Mouse (Mus musculus) embryonic facial prominence, embryonic 11.5 days (tissue): ENCODE data around the gene Ptcd1. TPM values are rescaled to one million over a fixed set of nuclear protein-coding genes. Genes with fewer than 3 reads are reported as not detected.

Experiments
- polyA plus RNA-seq: library from polyadenylated mRNA; unstranded; fragments of >200 nt; fragmentation: Nextera tagmentation; extraction: Ambion mirVana; gene quantifications from 2 replicates; pipeline ENCODE4 v1.2.1, GENCODE M21; 2014

The Ptcd1 gene
- polyA plus RNA-seq, 1 experiment from 2014 or later: 13.3 TPM

Other genes starting within 250 kb of the Ptcd1 start
- 12.1 and 16.7 TPM in 2 replicates for gene Smurf1, start 201.3 kb downstream of the Ptcd1 start, polyA plus RNA-seq
- not detected in 2 replicates for gene Gm4871, start 134.4 kb downstream of the Ptcd1 start, polyA plus RNA-seq
- not detected in 2 replicates for gene 1700018F24Rik, start 124.1 kb downstream of the Ptcd1 start, polyA plus RNA-seq
- gene Arpc1a, start 83.3 kb downstream of the Ptcd1 start, polyA plus RNA-seq: 157 and 161 TPM in 2 replicates
- gene Kpna7, start 83.1 kb downstream of the Ptcd1 start, polyA plus RNA-seq: not detected in 2 replicates
- gene Arpc1b, start 52.9 kb downstream of the Ptcd1 start, polyA plus RNA-seq: 55.5 and 65.0 TPM in 2 replicates
- 113 and 121 TPM in 2 replicates for gene Pdap1, start 26.9 kb downstream of the Ptcd1 start, polyA plus RNA-seq
- 281 and 299 TPM in 2 replicates for gene Bud31, start 26.7 kb downstream of the Ptcd1 start, polyA plus RNA-seq
- 31.8 and 32.1 TPM in 2 replicates for gene Cpsf4, start 105 bp upstream of the Ptcd1 start, polyA plus RNA-seq
- 493 and 500 TPM in 2 replicates for gene Atp5j2, start 25.0 kb upstream of the Ptcd1 start, polyA plus RNA-seq
- gene Zkscan14, start 34.8 kb upstream of the Ptcd1 start, polyA plus RNA-seq: 8.5 and 10.2 TPM in 2 replicates
- 20.4 and 21.0 TPM in 2 replicates for gene Zkscan5, start 37.5 kb upstream of the Ptcd1 start, polyA plus RNA-seq
- gene Zfp655, start 64.6 kb upstream of the Ptcd1 start, polyA plus RNA-seq: 41.5 and 45.0 TPM in 2 replicates
- 0.42 and 0.70 TPM in 2 replicates for gene Zscan25, start 113.4 kb upstream of the Ptcd1 start, polyA plus RNA-seq
- not detected in 2 replicates for gene Cyp3a57, start 178.2 kb upstream of the Ptcd1 start, polyA plus RNA-seq